8 mouse cellular contexts compared by ENCODE assay signal in genomic region chr14:67620854-67621476, GRCm38 (mm10).
DNase-seq lines count a peak whose midpoint lies in the region; ATAC-seq and TF ChIP-seq lines count a peak whose summit lies in the region.

No protein-coding gene starts in this region.

- H3K27ac ChIP-seq in lung, embryonic 14.5 days (ENCODE audit: low read depth) = no peak overlapping the region

- no peak overlapping the region for H3K4me3 ChIP-seq in lung, embryonic 14.5 days (ENCODE audit: low read depth, low read length)

- TF ChIP-seq CTCF in lung, embryonic 14.5 days (IDR thresholded peaks at IDR 0.05; ENCODE audit: low read depth) = peak; percentile 85

- ATAC-seq in common myeloid progenitor, adult 5-6 weeks (replicated peaks; ENCODE audit: low read depth, poor library complexity, severe bottlenecking) = peak; percentile 60
- ATAC-seq in lung, embryonic 14.5 days (ENCODE audit: insufficient read depth) = 0 out of 2 replicates have a peak, but pooled peaks have one; percentile 49

- H3K4me2 ChIP-seq in lung, embryonic 14.5 days = no peak overlapping the region

- H3K4me1 ChIP-seq in lung, embryonic 14.5 days (ENCODE audit: insufficient read depth) = no peaks in the 10 kb centered on the region

- 37% methylated on average over 4 of the region's 4 CpGs for WGBS in lung, embryonic 14.5 days

- H3K36me3 ChIP-seq in lung, embryonic 14.5 days (ENCODE audit: insufficient read depth) = no peaks in the 10 kb centered on the region

- DNase-seq in ovary, adult 18-20 months (ENCODE audit: low spot score) = peak; percentile 41
- no peak for DNase-seq in ovary, postnatal 10 days (ENCODE audit: low spot score)
- peak; percentile 38 for DNase-seq in gastrocnemius, postnatal 10 days
- peak; percentile 20 to 62 for DNase-seq in kidney, postnatal 36 days
- peak; percentile 86 for DNase-seq in lung, embryonic 14.5 days
- peak; percentile 77 to 79 for DNase-seq in right cerebral cortex, postnatal 10 days (ENCODE audit: low spot score in 2 of 2)
- DNase-seq in spleen, postnatal 36 days (ENCODE audit: low spot score in 2 of 2) = no peak

- H3K27me3 ChIP-seq in lung, embryonic 14.5 days (ENCODE audit: insufficient read depth, low read length) = no peaks in the 10 kb centered on the region

- H3K9ac ChIP-seq in lung, embryonic 14.5 days = no peak overlapping the region

- no peaks in the 10 kb centered on the region for H3K9me3 ChIP-seq in lung, embryonic 14.5 days (ENCODE audit: low read depth, low read length)

Comparison
In these comparisons a context has a peak if more than half of its experiments do, and no peak if none do; other contexts are left out.
1. DNase-seq: peak in ovary, adult 18-20 months (single experiment), gastrocnemius, postnatal 10 days (single experiment), kidney, postnatal 36 days (2 of 2), lung, embryonic 14.5 days (single experiment) and right cerebral cortex, postnatal 10 days (2 of 2); none in ovary, postnatal 10 days (single experiment) and spleen, postnatal 36 days (0 of 2).